Mouse (Mus musculus): Measurements from ENCODE around the gene Cldn14.

Cldn14 gene

DNA sequence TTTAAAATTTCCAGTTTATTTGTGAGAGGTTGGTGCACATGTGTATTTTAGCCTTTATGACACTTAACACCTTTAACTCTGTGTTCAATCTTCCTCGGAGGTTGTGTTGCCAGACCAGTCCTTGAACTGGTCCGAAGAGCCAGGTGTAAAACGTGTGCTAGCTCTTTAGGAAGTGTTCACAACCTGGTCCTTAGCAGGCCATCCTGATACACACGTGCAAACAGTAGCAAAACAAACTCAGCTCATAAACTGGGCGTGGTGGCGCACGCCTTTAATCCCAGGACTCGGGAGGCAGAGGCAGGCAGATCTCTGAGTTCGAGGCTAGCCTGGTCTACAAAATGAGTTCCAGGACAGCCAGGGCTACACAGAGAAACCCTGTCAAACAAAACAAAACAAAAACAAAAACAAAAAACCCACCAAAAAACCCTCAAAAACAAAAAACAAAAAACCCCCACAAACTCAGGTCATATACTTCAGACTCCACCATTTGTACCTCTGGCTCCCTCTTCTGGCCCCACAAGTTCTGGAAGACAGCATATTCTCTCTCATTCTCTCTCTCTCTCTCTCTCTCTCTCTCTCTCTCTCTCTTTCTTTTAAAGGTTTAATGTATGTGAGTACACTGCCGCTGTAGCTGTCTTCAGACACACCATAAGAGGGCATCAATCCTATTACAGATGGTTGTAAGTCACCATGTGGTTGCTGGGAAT lies 65.7 kb downstream of the Cldn14 start:
- DNase-seq: no peak

- no peak for DNase-seq
These were observed 66.7 kb downstream of the Cldn14 start for GRCm38 (mm10) chr16:93941781-93942567.

DNA sequence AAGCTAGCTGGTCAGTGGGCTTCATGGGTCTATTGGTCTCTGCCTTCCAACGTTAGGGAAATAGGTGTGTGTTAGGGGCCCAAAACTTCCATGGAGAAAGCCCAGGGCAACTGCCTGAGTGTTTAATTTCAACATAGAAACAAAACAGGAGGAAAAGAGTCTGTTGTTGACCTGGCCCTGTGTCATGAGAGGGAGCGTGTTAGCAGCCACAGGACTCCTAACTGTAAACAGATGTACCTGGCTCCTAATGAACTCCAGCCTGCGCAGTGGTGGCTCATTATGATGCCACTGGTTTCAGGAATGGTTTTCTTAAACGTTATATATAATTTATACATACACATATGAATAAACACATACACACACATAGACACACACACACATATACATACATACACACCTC lies 68.7 kb downstream of the Cldn14 start:
- DNase-seq: no peak

DNA sequence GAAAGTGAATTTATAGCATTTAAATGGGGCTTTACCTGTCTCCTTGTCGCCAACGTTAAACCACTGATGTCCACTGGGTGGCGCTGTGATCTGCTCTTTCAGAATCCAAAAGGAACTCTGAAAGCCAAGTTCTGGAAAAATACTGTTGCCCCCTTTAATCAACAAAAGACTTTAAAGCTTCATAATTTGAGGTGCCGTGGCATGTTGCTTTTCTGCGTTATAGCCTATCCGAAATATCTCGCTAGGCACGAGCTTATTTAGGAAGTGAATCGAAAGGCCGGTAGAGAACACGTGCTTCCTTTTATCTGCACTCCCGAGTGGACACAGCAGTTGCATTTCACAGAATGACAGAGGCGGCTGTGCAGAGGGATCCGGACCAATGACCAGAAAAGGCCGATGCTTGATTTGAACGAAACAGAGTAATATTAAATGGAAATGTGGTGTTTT lies 70.2 kb downstream of the Cldn14 start:
- DNase-seq: peak; percentile 28

GRCm38 (mm10) chr16:93935009-93935408 lies 73.6 kb downstream of the Cldn14 start:
- DNase-seq: no peak

DNA sequence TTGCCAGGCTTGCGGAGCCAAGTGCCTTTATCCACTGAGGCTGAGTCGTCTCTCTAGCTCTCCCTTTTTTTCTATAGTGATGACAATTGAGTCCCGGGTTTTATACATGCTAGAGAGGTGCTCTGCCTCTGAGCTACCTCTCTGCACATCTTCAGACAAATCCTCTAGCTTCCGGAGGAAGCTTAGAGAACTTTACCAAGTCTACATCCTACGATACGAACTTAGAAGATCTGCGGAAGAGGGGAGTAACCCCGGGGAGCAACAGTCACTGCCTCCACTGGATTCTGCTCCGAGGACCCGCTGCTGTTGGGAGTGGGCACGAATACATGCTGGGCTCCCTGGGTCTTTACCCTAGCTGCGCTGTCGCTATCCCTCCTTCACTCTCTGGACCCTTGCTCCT lies 74.0 kb downstream of the Cldn14 start:
- DNase-seq: no peak

- DNase-seq: no peak
These were observed 76.2 kb downstream of the Cldn14 start for GRCm38 (mm10) chr16:93932185-93933168.

GRCm38 (mm10) chr16:93929370-93930032 lies 79.1 kb downstream of the Cldn14 start:
- DNase-seq: no peak

- no peak for DNase-seq
These were observed 82.9 kb downstream of the Cldn14 start for GRCm38 (mm10) chr16:93925684-93926247.

DNA sequence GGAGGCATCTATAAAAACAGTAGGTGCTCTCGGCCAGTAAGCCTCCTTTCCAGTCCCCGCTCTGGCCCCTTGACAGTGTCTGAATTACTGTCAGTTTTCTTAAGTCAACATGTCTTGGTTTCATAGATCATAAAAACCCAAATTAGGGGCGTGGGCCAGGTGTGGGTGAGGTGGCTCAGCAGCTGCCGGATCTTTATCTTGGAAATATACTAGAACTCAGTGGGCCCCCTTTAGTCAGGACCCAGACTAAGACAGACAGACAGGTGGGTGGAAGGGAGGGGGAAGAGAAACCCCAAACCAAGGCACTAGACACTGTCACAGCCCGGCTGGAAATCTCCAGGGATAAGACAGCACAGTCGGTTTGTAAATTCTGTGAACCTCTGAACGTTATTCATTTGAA lies 84.8 kb downstream of the Cldn14 start:
- no peak for DNase-seq

- no peak for DNase-seq
These were observed 85.7 kb downstream of the Cldn14 start for GRCm38 (mm10) chr16:93922835-93923389.

- no peak for DNase-seq
These were observed 88.0 kb downstream of the Cldn14 start for GRCm38 (mm10) chr16:93920673-93921072.

- DNase-seq: no peak
These were observed 89.4 kb downstream of the Cldn14 start for GRCm38 (mm10) chr16:93919189-93919588.

DNA sequence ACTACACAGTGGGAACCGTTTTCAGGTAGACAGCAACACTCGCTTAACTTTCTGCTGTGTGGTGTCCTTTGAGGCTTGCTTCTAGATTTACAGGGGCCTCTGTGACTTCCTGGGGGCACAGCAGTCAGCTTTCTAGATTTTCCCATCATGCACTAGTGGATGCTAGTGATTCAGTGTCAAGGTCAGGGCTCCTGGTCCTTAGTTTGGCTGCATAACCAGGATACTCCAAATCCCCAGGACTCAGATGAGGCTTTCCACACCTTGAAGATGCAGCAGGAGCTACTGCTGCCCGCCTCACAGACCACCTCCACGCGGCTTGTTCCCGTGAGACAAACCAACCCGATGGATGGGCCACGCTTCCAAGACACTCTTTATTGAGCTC lies 90.0 kb downstream of the Cldn14 start:
- DNase-seq: no peak

DNA sequence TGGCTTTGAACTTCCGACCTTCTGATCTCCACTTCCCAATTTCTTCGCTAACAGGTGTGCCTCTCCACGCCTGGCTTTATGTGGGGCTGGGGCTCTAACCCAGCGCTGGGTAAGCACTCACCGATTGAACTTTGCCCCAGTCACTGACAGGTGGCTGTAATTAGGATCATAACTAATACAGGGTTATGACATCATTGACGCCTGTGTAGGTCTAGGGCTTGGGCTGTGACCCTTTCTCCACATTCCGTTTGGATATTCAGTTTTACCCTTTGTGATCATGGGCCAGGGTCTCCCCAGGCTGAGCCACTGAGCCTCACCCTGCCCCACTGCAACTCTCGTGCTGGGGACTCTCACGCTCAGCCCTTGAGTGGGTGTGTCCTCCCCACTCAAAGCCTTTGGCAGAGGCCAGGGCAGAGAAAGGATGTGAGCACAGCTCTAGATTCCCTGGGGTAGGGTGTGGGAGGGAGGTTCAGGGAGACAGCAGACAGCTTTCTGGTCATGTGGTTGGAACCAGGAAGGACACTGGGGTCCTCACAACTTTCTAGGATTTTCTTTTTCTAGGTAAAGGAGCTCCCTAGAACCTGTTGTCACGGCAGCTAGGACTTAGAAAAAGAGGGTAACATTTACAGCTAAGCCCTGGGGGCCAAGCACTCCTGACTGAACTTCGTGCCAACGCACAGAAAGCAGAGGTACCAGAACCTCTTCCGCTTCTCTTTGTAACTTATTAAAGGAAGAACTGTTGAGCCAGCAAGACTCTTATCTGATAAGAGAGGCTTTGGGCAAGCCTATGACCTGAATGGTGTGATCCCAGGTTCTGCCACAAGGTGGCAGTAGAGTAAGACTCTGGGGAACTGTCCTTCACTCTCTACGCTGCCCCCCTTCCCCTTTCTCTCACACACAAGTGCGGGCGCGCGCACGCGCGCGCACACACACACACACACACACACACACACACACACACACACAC lies 90.6 kb downstream of the Cldn14 start:
- peak; percentile 64 for DNase-seq

GRCm38 (mm10) chr16:93915338-93915849 lies 93.2 kb downstream of the Cldn14 start:
- DNase-seq: no peak

GRCm38 (mm10) chr16:93913881-93914576 lies 94.6 kb downstream of the Cldn14 start:
- DNase-seq: no peak

- DNase-seq: no peak
These were observed 95.8 kb downstream of the Cldn14 start for GRCm38 (mm10) chr16:93912808-93913207.

DNA sequence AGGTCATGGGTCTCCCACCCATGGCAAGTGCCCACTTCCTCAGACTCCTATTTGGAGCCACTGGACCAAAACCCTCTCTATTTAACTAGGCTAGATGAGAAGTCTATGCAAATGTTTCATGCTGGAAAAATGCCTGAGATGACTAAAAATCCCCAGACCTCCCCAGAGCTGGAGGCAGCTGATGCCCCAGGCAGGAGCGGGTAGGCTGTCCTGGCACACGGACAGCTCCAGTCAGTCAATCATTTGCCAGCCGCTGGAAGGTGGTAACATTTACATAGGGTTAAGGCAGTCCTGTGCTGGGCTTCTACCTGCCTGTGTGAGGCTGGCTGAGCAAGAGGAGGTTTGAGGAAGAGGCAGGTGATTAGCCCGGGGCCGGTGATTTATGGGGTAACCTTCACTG lies 96.5 kb downstream of the Cldn14 start:
- DNase-seq: no peak
